Mouse (Mus musculus): ENCODE results near the gene Syt5.
A peak's percentile ranks its signal among the peaks of the same experiment; 100 is the strongest.
"Not testable (repeated sequence)": the region's sequence is repeated elsewhere in the genome, so short reads cannot be mapped to it uniquely, and the experiment has no call there.

Syt5 gene

DNA sequence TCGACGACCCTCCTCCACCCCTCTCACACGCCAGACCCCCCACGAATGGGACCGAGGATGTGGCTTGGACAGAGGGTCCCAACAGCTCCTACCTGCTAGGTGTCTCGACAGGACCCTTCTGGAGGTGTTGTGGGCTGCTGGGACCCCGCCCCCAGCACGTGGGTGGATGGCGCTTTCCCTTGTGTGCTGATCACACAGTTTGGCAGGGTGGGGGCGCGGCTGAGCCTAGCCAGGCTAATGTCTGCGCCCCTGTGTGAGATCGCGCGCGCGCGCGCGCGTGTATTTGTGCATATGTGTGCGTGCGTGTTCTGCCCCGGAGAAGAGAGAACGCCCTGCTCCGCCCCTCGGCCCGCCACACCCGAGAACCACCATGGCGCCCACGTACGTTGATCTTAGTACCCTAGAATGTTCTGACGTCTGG is at the start of gene Syt5:
Gene Syt5, minus strand, starts transcription at position 321 of the 421 bp plus-strand sequence.
- DNase-seq (ENCODE audit: low spot score in 2 of 2): no peak

DNA sequence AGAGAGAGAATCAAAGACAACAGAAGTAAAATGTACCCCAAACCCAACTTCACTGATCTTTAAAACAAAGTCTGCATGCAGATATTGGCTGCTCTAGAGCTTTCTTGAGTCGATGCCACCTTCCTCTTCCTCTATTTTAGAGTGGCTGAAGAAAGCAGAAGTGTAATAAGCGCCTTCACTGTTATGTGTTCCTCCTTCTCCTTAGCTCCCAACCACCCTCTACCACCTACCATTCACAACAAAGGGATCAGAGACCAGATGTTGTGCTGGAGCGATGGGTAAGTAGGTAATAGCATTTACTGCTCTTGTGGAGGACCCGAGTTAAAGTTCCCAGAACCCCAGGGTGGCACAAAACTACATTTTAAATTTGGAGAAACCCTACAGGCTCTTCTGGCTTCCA is 49.7 kb upstream of the Syt5 start:
- not testable (repeated sequence) for DNase-seq (ENCODE audit: low spot score in 2 of 2)

DNA sequence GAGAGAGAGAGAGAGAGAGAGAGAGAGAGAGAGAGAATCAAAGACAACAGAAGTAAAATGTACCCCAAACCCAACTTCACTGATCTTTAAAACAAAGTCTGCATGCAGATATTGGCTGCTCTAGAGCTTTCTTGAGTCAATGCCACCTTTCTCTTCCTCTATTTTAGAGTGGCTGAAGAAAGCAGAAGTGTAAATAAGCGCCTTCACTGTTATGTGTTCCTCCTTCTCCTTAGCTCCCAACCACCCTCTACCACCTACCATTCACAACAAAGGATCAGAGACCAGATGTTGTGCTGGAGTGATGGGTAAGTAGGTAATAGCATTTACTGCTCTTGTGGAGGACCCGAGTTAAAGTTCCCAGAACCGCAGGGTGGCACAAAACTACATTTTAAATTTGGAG is 34.1 kb upstream of the Syt5 start:
- not testable (repeated sequence) for DNase-seq (ENCODE audit: low spot score in 2 of 2)

DNA sequence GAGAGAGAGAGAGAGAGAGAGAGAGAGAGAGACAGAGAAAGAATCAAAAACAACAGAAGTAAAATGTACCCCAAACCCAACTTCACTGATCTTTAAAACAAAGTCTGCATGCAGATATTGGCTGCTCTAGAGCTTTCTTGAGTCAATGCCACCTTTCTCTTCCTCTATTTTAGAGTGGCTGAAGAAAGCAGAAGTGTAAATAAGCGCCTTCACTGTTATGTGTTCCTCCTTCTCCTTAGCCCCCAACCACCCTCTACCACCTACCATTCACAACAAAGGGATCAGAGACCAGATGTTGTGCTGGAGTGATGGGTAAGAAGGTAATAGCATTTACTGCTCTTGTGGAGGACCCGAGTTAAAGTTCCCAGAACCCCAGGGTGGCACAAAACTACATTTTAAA is 25.0 kb upstream of the Syt5 start:
- DNase-seq (ENCODE audit: low spot score in 2 of 2): not testable (repeated sequence)

DNA sequence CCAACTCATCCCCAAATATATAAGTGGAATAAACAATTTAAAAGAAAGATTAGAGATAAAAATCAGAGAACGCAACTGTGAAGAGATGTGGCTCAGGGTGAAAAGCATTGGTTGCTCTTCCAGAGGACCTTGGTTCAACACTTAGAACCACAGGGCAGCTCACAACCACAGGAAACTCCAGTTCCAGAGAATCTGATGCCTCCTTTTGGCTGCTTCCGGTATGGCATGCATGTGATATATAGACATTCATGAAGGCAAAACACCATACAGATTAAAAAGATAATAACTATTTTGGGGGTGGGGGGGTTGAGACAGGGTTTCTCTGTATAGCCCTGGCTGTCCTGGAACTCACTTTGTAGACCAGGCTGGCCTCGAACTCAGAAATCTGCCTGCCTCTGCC is 15.3 kb upstream of the Syt5 start:
- DNase-seq (ENCODE audit: low spot score in 2 of 2): no peak

DNA sequence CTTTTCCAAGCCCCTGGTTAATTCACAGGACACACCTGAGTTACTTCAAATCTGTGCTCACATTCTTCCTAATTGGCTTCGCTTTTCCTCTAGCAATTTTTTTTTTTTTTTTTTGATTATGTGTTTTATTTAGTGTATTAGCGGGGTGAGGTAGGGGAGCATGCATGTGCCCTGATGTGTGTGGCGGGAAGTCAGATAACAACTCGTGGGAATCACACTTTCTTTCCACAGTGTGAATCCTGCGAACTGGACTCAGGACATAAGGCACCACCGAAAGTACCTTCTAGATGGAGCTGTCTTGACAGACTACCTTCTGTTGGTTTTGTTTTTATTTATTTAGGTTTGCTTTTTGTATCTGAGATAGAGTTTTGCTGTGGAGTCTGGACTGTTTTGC is 9.8 kb upstream of the Syt5 start:
- no peak for DNase-seq (ENCODE audit: low spot score in 2 of 2)

DNA sequence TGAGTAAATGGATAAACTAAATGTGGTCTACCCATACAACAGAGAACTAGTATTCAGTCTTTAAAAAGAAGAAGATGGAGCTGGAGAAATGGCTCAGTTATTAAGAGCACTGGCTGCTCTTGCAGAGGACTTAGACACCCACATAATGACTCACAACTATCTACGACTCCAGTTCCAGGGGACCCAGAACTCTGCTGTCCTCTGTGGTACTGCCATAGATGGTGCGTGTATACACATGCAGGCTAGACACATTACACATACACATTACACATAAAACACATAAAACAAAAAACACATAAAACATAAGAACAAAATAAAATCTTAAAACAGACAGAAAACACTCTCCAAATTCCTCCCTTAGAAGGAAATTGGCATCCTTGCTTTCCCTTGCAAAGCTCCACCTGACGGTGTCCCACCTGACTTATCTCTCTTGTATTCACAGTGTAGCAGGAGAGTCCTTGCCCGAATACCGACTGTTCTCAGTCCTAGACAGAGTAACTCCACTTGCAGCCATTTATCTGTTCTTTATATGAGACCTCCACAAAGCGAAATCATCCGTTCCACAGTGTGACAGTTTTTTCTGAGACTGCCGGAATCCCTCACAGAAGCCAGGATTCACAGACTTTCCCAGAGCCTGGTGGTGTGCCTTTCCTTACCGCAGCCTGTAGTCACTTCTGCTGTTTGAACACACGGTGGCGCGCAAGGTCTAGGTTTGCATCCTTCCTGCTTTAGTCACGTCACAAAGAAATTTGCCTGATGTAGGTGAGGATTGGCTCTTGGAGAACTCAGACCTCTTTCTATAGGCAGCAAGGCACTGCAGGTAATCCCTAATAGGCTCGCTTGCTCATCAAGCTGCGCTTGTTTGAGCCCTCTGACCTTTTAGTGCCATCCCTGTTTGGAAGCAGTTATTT is 9.2 kb upstream of the Syt5 start:
- DNase-seq (ENCODE audit: low spot score in 2 of 2): peak; percentile 53 to 69

DNA sequence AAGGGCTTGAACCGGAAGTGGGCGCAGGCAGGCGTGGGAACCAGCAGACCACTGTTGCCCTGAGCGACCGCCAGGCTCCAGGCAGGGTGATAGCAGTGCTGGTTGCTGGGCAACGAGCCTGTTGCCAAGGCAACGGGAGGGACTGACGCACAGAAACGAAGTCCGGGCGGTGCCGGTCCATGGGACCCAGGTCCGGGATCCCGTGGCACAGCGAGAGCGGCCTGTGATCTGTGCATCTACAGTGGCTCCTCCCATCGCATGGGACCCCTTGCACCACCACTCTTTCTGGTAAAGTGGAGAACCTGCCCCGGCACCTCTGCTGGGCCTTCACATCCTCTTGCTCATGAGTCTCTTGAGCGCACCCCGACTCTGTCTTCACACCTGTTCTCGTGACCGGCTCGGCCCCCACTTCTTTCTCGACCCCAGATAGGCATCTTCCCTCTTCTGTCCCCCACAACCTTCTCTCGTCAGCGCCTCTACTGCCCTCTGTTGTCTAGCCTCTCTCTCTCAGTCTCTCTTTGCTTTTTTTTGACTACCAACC is 680 bp downstream of the Syt5 start:
- DNase-seq (ENCODE audit: low spot score in 2 of 2): no peak

DNA sequence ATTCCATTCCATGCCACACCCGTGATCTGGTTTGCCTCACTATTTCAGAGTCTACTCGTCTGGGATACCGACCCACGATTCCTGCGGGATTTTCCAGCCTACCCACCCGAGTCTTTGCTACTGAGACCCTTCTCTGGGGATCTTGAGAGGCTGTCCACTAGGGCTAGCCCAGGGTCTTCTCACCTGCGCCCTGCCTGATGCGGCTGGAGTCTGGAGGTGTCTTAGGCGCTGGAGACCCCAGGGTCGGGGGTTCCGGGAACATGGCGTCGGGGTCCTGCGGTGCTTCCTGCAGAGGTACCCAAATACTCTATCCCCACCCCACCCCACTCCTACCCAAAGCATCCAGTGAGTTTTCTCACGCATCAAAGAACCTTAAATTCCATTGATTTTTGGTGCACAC is 1.3 kb downstream of the Syt5 start:
- DNase-seq (ENCODE audit: low spot score in 2 of 2): no peak

DNA sequence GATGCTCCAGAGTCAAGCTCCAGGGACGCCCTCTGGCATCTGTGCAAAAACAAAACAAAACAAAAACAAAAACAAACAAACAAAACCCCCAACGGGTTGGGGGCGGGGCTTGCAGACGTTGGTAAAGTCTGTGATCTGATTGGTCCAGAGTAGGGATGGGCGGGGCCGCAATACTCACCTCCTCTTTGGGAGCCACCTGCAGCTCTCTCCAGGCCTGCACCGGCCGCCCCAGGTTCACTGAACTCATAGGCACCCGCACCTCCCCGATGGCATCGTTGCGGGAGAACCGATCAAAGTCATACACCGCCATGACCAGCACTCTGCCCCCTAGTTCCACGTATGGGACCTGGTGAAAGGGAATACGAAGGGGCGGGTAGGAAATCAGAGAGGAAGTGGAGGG is 5.3 kb downstream of the Syt5 start:
- DNase-seq (ENCODE audit: low spot score in 2 of 2): no peak

DNA sequence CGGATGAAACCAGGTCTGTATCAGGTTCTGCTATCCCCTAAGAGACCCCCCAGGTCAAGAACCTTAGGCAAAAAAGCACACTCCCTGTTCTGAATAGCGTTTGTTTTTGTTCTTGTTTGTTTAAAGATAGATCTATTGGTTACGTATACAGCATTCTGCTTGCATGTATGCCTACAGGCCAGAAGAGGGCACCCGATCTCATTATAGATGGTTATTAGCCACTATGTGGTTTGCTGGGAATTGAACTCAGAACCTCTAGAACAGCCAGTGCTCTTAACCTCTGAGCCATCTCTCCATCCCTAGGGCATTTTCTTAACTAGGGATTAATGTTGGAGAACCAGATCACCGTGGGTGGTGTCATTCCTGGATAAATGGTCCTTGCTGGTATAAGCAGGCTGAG is 6.0 kb downstream of the Syt5 start:
- DNase-seq (ENCODE audit: low spot score in 2 of 2): no peak

DNA sequence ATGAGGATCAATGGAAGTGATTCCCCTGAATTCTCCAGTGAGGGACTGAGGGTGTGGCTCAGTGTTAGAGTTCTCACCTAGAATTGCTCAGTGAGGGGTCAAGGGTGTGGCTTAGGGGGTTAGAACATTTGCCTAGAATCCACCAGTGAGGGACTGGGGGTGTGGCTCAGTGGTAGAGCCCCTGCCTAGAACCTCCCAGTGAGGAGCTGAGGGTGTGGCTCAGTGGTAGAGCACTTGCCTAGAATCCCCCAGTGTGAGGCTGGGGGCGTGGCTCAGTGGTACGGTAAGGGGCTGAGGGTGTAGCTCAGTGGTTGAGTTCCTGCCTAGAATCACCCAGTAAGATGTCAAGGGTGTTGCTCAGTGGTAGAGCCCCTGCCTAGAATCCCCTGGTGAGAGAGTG is 8.3 kb downstream of the Syt5 start:
- no peak for DNase-seq (ENCODE audit: low spot score in 2 of 2)

DNA sequence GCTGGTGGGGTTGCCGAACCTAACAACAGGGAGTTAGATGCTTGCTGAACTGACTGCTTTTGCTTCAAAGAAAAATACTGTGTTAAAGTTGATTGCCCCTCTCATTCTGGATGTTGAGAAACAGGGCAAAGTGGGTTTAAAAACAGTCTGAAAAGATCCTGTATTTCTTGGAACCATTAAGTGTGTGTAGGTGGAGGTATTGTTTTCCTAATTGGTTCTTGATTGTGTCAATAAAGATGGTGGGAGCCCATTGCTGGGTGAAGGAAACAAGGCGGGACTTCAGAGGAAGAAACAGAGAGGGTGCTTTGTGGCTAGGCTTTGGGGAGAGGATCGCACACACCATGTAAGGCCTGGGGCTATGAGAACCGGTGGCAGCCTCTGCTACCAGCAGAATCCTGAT is 10.2 kb downstream of the Syt5 start:
- no peak for DNase-seq (ENCODE audit: low spot score in 2 of 2)

DNA sequence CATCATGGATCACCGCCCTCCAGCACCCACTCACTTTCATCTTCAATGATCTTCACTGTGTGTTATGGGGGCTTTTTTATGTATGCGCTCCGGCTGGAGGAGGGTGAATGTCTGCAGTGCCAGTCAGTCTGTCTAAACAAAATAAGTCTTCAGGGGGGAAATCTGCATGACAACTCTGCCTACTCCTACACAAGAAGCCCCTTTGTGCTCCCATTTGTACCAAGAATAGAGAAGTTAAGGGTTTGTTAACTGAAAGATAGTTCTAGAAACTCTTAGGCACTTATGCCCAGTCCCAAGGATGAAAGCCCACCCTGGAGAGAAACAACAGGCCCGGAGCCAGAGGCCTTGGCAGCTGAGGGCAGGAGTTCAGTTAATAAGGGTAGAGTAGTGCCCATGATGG is 11.0 kb downstream of the Syt5 start:
- DNase-seq (ENCODE audit: low spot score in 2 of 2): no peak

DNA sequence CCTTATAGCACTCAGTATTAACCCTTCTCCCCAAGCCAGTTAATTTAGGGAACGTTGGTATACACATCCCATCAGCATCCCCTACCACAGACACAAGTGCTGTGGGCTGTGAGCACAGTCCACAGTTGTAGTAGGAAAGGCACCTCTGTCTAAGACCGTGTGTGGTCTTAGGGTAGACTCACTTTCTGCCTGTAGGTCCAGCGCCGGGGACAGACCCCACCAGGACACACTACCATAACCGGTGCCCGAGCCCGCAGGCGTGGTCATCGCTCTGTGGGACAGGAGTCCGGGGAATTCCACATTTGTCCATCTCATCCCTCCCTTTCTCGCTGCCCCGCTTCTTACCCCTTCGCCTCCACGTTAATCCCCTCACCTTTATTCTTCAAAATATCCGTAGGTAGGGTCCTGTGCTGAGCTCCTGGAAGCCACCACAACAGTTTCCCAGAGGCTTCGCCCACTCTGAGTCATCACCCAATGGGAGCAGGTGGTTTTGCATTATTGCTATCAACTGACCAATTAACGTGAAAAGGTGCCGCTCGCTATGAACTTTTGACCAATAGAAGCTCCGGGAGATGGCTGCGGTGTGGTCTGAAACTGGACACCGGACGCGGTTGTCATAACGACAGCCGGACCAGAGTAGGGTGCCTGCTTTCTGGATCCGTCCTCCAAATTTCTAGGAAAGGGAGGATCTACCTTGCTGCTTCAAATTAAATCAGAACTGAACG is 15.2 kb downstream of the Syt5 start, which contains the start of gene Dnaaf3:
Gene Dnaaf3, minus strand, starts transcription at position 449 of the 725 bp plus-strand sequence.
- DNase-seq (ENCODE audit: low spot score in 2 of 2): no peak

DNA sequence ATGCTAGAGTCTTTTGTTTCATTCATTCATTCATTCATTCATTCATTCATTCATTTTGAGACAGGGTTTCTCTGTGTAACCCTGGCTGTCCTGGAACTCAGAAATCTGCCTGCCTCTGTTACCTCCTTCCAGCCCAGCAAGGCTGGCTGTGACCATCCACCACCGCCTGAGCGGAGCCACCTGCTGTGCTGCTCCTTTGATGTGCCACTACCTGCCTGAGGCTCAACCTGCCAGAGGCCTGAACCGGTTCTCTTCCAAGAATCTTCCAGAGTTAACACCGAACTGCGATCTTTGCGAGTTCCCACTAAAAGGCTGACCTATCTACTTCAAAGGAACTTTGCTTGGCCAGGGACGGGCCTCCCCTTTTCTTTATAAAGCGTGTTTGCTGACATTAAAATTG is 17.2 kb downstream of the Syt5 start:
- not testable (repeated sequence) for DNase-seq (ENCODE audit: low spot score in 2 of 2)

DNA sequence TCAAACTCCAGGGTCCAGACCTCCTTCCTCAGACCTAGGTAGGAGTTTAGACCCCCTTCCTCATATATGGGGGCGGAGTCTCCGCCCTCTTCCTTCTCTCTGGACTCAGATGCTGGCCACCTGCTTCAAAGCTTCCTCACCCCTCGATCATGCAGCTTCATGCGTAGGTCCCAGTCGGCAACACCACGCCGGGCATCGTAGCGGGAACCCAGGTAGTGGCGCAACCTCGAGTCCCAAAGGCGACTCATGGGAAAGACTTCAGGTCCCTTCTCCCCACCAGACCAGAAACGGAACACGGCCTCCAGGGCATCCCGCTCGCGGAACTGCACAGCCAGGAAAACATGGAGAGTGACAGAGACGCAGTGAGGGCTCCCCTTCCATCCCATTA is 20.0 kb downstream of the Syt5 start:
- DNase-seq (ENCODE audit: low spot score in 2 of 2): no peak

DNA sequence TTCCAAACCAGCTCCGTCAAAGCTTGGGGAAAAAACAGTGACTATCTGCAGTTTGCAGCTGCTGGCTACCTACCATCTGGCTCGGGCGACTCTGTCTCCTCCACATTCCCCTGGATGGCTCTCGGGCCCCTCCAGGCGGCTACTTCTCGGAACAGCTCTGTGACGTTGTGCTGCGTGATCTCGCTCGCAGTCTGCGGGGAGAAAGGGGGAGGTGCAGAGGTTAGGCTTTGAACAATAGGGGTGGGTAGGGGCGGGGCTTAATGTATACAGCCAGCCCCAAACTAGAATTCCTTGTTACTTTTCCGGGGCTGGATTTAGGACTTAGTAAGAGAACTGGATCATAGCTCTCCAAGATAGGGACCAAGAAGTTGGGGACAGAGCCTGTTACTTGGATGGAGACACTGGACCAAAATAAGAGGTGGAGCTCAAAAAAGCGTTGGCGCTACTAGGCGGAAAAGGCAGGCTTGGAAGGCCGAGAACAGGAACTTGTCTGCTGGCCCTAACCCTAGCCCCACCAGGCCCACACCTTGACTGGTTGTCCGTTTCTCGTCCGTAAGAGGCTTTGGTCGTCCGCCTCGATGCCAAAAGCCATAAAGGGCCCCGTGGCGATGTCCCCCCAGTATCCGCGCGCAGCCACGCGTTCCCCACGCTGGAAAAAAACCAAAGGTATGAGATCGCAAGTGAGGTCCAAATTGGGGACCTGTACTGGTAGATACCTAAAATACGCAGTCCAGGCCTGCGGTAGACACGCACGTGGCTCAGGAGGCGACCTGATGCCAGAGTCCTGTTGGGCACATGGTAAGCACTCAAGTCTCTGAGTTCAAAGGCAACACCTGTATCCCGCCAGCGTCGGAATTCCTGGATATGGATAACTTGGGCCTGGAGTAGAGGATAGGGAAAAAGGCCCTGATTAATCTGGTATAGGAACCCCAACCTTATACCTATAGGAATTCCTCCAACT is 20.7 kb downstream of the Syt5 start:
- DNase-seq (ENCODE audit: low spot score in 2 of 2): peak; percentile 67 to 69

DNA sequence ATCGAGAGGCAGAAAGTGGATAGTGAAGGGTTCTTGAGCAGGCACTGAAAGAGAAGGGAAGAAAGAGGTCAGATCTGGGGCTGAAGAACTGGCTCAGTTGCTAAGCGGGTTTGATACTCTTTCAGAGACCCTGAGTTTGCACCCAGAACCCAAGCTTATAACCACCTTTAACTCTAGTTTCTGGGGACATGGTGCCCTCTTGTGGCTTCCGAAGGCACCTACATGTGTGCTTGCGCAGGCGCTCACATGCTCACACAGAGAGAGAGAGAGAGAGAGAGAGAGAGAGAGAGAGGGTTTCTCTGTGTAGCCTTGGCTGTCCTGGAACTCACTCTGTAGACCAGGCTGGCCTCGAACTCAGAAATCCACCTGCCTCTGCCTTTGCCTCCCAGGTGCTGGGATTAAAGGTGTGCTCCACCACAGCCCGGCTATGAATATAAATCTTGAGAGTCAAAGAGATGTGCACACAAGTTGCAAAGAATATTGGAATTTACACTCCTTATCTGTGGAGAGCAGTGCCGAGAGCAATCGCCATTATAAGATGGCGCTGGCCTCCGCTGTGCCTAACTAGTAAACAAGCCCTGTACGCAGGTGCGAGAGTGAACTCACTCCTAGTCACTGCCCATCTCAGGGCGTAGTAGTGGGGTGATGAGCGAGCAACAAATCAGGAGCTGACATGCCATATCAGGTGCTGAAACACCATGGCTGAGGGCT is 23.0 kb downstream of the Syt5 start, which contains the start of gene Tnni3:
Gene Tnni3, minus strand, starts transcription at position 18 of the 711 bp plus-strand sequence.
- DNase-seq (ENCODE audit: low spot score in 2 of 2): peak in 1 of 2 experiments; percentile 40

DNA sequence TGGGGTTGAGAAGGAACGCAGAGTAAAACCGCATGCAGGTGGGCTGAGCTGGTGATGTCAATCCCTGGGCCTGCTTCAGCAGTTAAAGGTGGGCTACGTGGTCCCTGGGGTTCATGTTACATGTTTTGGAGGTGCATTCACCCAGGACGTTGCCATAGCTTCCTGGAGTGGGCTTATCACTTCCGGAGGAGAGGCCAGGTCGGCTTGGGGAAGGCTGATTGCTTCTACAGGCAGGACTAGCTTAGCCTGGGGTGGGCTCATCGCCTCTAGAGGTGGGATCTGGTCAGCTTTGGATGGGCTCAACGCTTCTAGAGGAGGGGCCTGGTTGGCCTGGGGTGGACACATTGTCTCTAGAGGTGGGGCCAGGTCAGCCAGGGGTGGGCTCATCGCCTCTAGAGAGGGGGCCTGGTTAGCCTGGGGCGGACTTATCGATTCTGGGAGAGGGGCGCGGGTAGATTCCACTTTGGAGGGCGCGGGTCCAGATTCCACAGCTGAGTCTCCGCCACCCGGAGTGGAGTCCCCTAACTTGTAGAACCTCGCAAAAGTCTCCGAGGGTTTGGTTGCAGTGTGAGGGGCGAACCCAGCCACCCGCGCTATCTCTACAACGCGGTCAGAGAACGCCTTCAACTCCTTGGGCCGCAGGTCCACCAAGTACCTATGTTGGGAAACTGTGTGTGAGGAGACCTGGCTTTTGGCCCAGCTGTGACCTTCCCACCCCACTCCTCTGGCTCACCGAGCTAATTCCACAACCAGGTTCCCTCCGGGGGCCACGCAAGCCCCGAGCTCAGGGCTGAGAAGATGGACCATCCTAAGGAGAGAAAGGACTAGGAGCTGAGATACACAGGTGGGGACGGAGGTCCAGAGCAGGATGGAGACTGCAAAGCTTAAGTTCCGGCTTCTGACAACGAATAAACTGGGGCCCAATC is 23.9 kb downstream of the Syt5 start:
- no peak for DNase-seq (ENCODE audit: low spot score in 2 of 2)

Measured in spleen, postnatal 36 days (tissue).